Mouse (Mus musculus): ENCODE data around the gene Sdccag8. TPM values are rescaled to one million over a fixed set of nuclear protein-coding genes. Genes with fewer than 3 reads are reported as not detected.
A peak's percentile ranks its signal among the peaks of the same experiment; 100 is the strongest.

Gene Sdccag8
- polyA plus RNA-seq, 1 experiment from 2014 or later, result 12.1 TPM

GRCm38 (mm10) chr1:176985691-176986090 is 171.2 kb downstream of the Sdccag8 start:
- peaks cover 19 to 36% of the 10 kb centered on the region in 2 experiments for H3K4me1 ChIP-seq (ENCODE audit: control insufficient read depth in 2 of 2, insufficient read depth in 2 of 2, low read length in 2 of 2)
- ATAC-seq (ENCODE audit: insufficient number of reproducible peaks, insufficient read depth, low FRiP score, low read depth), result no peak
- H3K4me3 ChIP-seq (ENCODE audit: control insufficient read depth in 1 of 2, insufficient read depth in 1 of 2, low read depth in 1 of 2, low read length in 2 of 2), result no peak overlapping the region
- no peaks in the 10 kb centered on the region for H3K27me3 ChIP-seq (ENCODE audit: control insufficient read depth, insufficient read depth, low read length)
- H3K27ac ChIP-seq (replicated peaks in 1 of 2; ENCODE audit: control insufficient read depth in 1 of 2, insufficient read depth in 1 of 2, low read depth in 2 of 2, low read length in 2 of 2), result no peak overlapping the region
- no peak overlapping the region for H3K4me2 ChIP-seq (ENCODE audit: low read length)
- H3K9ac ChIP-seq (ENCODE audit: low read length), result no peak overlapping the region
- WGBS, result 80% methylated on average over 6 of the region's 6 CpGs
- H3K36me3 ChIP-seq (ENCODE audit: control insufficient read depth, insufficient read depth, low read length), result no peaks in the 10 kb centered on the region
- H3K9me3 ChIP-seq (ENCODE audit: control insufficient read depth, low read length), result no peaks in the 10 kb centered on the region

DNA sequence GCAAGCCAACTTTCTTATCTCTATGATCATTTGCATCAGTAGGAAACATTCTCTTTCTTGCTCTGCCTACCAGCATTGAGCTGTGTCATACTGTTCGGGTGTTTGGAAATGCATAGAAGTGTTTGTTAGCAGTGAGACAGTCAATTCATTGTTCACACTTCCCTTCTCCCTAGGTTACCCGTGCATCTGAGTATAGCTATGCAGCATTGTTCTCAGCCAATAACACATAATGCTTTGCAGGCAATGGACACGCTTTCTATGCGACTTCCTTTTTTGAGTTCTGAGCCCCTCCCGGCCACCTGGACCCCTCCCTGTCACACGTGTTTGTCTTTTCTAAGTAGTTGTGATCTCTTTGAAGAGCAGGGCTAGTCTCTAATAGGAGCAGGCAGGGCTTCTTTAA is 171.8 kb downstream of the Sdccag8 start:
- Histone ChIP-seq H3K27me3 (ENCODE audit: control insufficient read depth, insufficient read depth, low read length) (no peaks in the 10 kb centered on the region), H3K36me3 (ENCODE audit: control insufficient read depth, insufficient read depth, low read length) (no peaks in the 10 kb centered on the region), H3K4me1 (ENCODE audit: control insufficient read depth in 2 of 2, insufficient read depth in 2 of 2, low read length in 2 of 2) (peaks cover 22 to 36% of the 10 kb centered on the region in 2 experiments), H3K27ac (replicated peaks in 1 of 2; ENCODE audit: control insufficient read depth in 1 of 2, insufficient read depth in 1 of 2, low read depth in 2 of 2, low read length in 2 of 2) (no peak overlapping the region), H3K9me3 (ENCODE audit: control insufficient read depth, low read length) (no peaks in the 10 kb centered on the region), H3K4me2 (ENCODE audit: low read length) (no peak overlapping the region), H3K9ac (ENCODE audit: low read length) (no peak overlapping the region), H3K4me3 (ENCODE audit: control insufficient read depth in 1 of 2, insufficient read depth in 1 of 2, low read depth in 1 of 2, low read length in 2 of 2) (no peak overlapping the region)
- WGBS, result 60% methylated on average over 6 of the region's 6 CpGs
- no peak for ATAC-seq (ENCODE audit: insufficient number of reproducible peaks, insufficient read depth, low FRiP score, low read depth)

GRCm38 (mm10) chr1:176986990-176987740 is 172.7 kb downstream of the Sdccag8 start:
- Histone ChIP-seq H3K4me2 (ENCODE audit: low read length) (peak overlapping the region; percentile 32; the same call in 1 of the 2 replicates), H3K27me3 (ENCODE audit: control insufficient read depth, insufficient read depth, low read length) (no peaks in the 10 kb centered on the region), H3K36me3 (ENCODE audit: control insufficient read depth, insufficient read depth, low read length) (no peaks in the 10 kb centered on the region), H3K4me1 (ENCODE audit: control insufficient read depth in 2 of 2, insufficient read depth in 2 of 2, low read length in 2 of 2) (peaks cover 20 to 36% of the 10 kb centered on the region in 2 experiments), H3K9me3 (ENCODE audit: control insufficient read depth, low read length) (no peaks in the 10 kb centered on the region), H3K4me3 (ENCODE audit: control insufficient read depth in 1 of 2, insufficient read depth in 1 of 2, low read depth in 1 of 2, low read length in 2 of 2) (no peak overlapping the region), H3K9ac (ENCODE audit: low read length) (no peak overlapping the region), H3K27ac (replicated peaks in 1 of 2; ENCODE audit: control insufficient read depth in 1 of 2, insufficient read depth in 1 of 2, low read depth in 2 of 2, low read length in 2 of 2) (peak overlapping the region; percentile 63 to 75)
- peak; percentile 65 for ATAC-seq (ENCODE audit: insufficient number of reproducible peaks, insufficient read depth, low FRiP score, low read depth)
- WGBS, result 20% methylated on average over 6 of the region's 6 CpGs

- H3K4me1 ChIP-seq (ENCODE audit: control insufficient read depth in 2 of 2, insufficient read depth in 2 of 2, low read length in 2 of 2), result peaks cover 20 to 24% of the 10 kb centered on the region in 2 experiments
- no peak overlapping the region for H3K27ac ChIP-seq (replicated peaks in 1 of 2; ENCODE audit: control insufficient read depth in 1 of 2, insufficient read depth in 1 of 2, low read depth in 2 of 2, low read length in 2 of 2)
- ATAC-seq (ENCODE audit: insufficient number of reproducible peaks, insufficient read depth, low FRiP score, low read depth), result no peak
- H3K4me2 ChIP-seq (ENCODE audit: low read length), result no peak overlapping the region
- H3K4me3 ChIP-seq (ENCODE audit: control insufficient read depth in 1 of 2, insufficient read depth in 1 of 2, low read depth in 1 of 2, low read length in 2 of 2), result no peak overlapping the region
- 88% methylated on average over 4 of the region's 4 CpGs for WGBS
- H3K9me3 ChIP-seq (ENCODE audit: control insufficient read depth, low read length), result no peaks in the 10 kb centered on the region
- H3K9ac ChIP-seq (ENCODE audit: low read length), result no peak overlapping the region
- H3K36me3 ChIP-seq (ENCODE audit: control insufficient read depth, insufficient read depth, low read length), result no peaks in the 10 kb centered on the region
- H3K27me3 ChIP-seq (ENCODE audit: control insufficient read depth, insufficient read depth, low read length), result no peaks in the 10 kb centered on the region
Observed at GRCm38 (mm10) chr1:176991473-176991872, 177.0 kb downstream of the Sdccag8 start.

GRCm38 (mm10) chr1:176992517-176992916 is 178.1 kb downstream of the Sdccag8 start:
- Histone ChIP-seq H3K4me2 (ENCODE audit: low read length) (no peak overlapping the region), H3K27me3 (ENCODE audit: control insufficient read depth, insufficient read depth, low read length) (no peaks in the 10 kb centered on the region), H3K4me1 (ENCODE audit: control insufficient read depth in 2 of 2, insufficient read depth in 2 of 2, low read length in 2 of 2) (peaks cover 17 to 20% of the 10 kb centered on the region in 2 experiments), H3K9me3 (ENCODE audit: control insufficient read depth, low read length) (no peaks in the 10 kb centered on the region), H3K36me3 (ENCODE audit: control insufficient read depth, insufficient read depth, low read length) (no peaks in the 10 kb centered on the region), H3K4me3 (ENCODE audit: control insufficient read depth in 1 of 2, insufficient read depth in 1 of 2, low read depth in 1 of 2, low read length in 2 of 2) (no peak overlapping the region), H3K9ac (ENCODE audit: low read length) (no peak overlapping the region), H3K27ac (replicated peaks in 1 of 2; ENCODE audit: control insufficient read depth in 1 of 2, insufficient read depth in 1 of 2, low read depth in 2 of 2, low read length in 2 of 2) (no peak overlapping the region)
- no peak for ATAC-seq (ENCODE audit: insufficient number of reproducible peaks, insufficient read depth, low FRiP score, low read depth)
- WGBS, result 90% methylated on average over 8 of the region's 8 CpGs

DNA sequence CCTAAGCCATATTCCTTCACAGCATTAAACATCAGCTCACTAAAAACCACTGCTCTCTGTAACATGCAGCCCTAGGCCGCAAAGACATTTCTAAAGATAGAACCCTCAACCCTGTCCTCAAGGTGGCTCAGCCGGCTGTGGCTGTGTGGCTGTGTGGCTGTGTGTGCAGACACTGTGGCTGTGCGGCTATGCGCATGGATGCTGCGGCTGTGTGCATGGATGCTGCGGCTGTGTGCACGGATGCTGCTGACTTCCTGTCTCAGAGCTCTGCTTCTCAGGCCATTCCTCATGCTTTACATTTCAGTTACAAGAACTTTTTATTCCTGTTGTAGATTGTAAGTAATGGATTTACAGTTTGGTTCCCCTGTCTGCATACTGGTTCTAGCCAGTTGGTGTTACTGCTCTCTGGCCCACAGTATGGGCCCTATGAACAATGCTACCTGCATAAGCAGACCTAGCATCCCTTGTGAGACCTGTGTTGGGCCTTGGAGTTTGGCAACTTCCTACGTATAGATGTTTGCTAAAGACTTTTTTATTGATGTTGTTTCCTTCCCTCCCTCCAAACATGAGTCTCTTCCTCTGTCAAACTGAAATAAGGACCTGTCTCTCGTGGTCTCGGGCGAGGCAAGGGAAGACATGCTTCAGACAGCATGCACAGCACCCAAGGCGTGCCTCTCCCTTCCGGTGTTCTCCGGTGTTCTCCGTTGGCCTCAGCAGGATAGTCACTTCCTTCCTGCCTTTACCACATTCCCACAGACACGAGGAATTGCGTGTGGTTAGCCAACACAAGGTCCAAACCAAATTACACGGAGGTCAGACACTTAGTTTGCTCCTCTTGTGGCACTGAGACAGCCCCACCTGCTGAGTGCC is 178.9 kb downstream of the Sdccag8 start:
- no peaks in the 10 kb centered on the region for H3K36me3 ChIP-seq (ENCODE audit: control insufficient read depth, insufficient read depth, low read length)
- H3K9me3 ChIP-seq (ENCODE audit: control insufficient read depth, low read length), result no peaks in the 10 kb centered on the region
- peaks cover 11 to 21% of the 10 kb centered on the region in 2 experiments for H3K4me1 ChIP-seq (ENCODE audit: control insufficient read depth in 2 of 2, insufficient read depth in 2 of 2, low read length in 2 of 2)
- WGBS, result 71% methylated on average over 18 of the region's 18 CpGs
- no peaks in the 10 kb centered on the region for H3K27me3 ChIP-seq (ENCODE audit: control insufficient read depth, insufficient read depth, low read length)
- H3K27ac ChIP-seq (replicated peaks in 1 of 2; ENCODE audit: control insufficient read depth in 1 of 2, insufficient read depth in 1 of 2, low read depth in 2 of 2, low read length in 2 of 2), result no peak overlapping the region
- no peak overlapping the region for H3K9ac ChIP-seq (ENCODE audit: low read length)
- ATAC-seq (ENCODE audit: insufficient number of reproducible peaks, insufficient read depth, low FRiP score, low read depth), result no peak
- H3K4me2 ChIP-seq (ENCODE audit: low read length), result no peak overlapping the region
- H3K4me3 ChIP-seq (ENCODE audit: control insufficient read depth in 1 of 2, insufficient read depth in 1 of 2, low read depth in 1 of 2, low read length in 2 of 2), result no peak overlapping the region

DNA sequence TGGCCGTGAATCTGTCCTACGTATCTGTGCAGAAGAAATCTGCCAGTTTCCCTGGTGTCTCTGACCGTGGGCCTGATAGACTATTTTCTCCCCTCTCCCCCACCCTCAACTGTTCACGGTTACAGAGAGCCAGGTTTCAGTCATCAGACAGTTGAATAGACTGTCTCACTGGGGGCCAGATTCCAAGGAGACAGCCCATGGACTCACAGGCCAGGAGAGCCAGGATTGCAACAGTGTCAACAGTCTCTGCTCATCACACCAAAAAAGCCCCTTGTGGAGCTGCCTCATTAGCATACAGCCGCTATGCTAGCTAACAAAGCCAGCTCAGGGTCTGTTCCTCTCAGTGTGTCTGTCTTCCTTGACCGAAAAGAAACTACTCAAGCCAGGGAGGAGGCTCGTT is 179.6 kb downstream of the Sdccag8 start:
- H3K9me3 ChIP-seq (ENCODE audit: control insufficient read depth, low read length), result no peaks in the 10 kb centered on the region
- ATAC-seq (ENCODE audit: insufficient number of reproducible peaks, insufficient read depth, low FRiP score, low read depth), result no peak
- no peak overlapping the region for H3K9ac ChIP-seq (ENCODE audit: low read length)
- H3K27me3 ChIP-seq (ENCODE audit: control insufficient read depth, insufficient read depth, low read length), result no peaks in the 10 kb centered on the region
- no peak overlapping the region for H3K4me2 ChIP-seq (ENCODE audit: low read length)
- no peaks in the 10 kb centered on the region for H3K36me3 ChIP-seq (ENCODE audit: control insufficient read depth, insufficient read depth, low read length)
- peaks cover 11 to 21% of the 10 kb centered on the region in 2 experiments for H3K4me1 ChIP-seq (ENCODE audit: control insufficient read depth in 2 of 2, insufficient read depth in 2 of 2, low read length in 2 of 2)
- no peak overlapping the region for H3K27ac ChIP-seq (replicated peaks in 1 of 2; ENCODE audit: control insufficient read depth in 1 of 2, insufficient read depth in 1 of 2, low read depth in 2 of 2, low read length in 2 of 2)
- no peak overlapping the region for H3K4me3 ChIP-seq (ENCODE audit: control insufficient read depth in 1 of 2, insufficient read depth in 1 of 2, low read depth in 1 of 2, low read length in 2 of 2)
- WGBS, result 39% methylated on average over 7 of the region's 7 CpGs
